Mouse (Mus musculus) hindbrain, embryonic 10.5 days (tissue): ENCODE data around the gene Ispd. TPM values are rescaled to one million over a fixed set of nuclear protein-coding genes. Genes with fewer than 3 reads are reported as not detected.

Experiments
- DNase-seq: peaks from one replicate; pipeline ENCODE4 v3.0.0-alpha.2; 2017; ENCODE audit warnings: low spot score
- H3K27ac ChIP-seq: fragments of 300-500 bp; sonication (generic); 2 replicates; pipeline ENCODE4 v1.5.1; 2016; ENCODE audit warnings: mild to moderate bottlenecking, moderate library complexity
- H3K27me3 ChIP-seq: fragments of 300-500 bp; sonication (generic); 2 replicates; pipeline ENCODE4 v1.6.1; 2016; ENCODE audit warnings: mild to moderate bottlenecking; ENCODE audit not compliant: poor library complexity, insufficient read depth, severe bottlenecking
- H3K36me3 ChIP-seq: fragments of 300-500 bp; sonication (generic); 2 replicates; pipeline ENCODE4 v1.6.1; 2016; ENCODE audit warnings: mild to moderate bottlenecking, moderate library complexity
- H3K4me1 ChIP-seq: fragments of 300-500 bp; sonication (generic); replicated peaks from 2 replicates; pipeline ENCODE4 v1.6.1; 2016; ENCODE audit warnings: mild to moderate bottlenecking
- H3K4me3 ChIP-seq: fragments of 300-500 bp; sonication (generic); 2 replicates; pipeline ENCODE4 v1.5.1; 2016; ENCODE audit warnings: mild to moderate bottlenecking, moderate library complexity
- H3K9me3 ChIP-seq: fragments of 300-500 bp; sonication (generic); 2 replicates; pipeline ENCODE4 v1.6.1; 2016; ENCODE audit warnings: mild to moderate bottlenecking, moderate library complexity
- WGBS: fragments of 180-500 bp; shearing (Covaris S2); methylation state at CpG from one replicate; pipeline ENCODE4 v1.1.7; 2016; 5-methylcytosine and 5-hydroxymethylcytosine counted together
- polyA plus RNA-seq: library from polyadenylated mRNA; unstranded; fragments of >200 nt; fragmentation: Nextera tagmentation; extraction: Ambion mirVana; gene quantifications from 2 replicates; pipeline ENCODE4 v1.2.1, GENCODE M21; 2016

The Ispd gene
- polyA plus RNA-seq, 1 experiment from 2014 or later, result 9.9 TPM

GRCm38 (mm10) chr12:36395115-36395514 is 13.9 kb downstream of the Ispd start:
- WGBS, result 93% methylated on average over 2 of the region's 2 CpGs

GRCm38 (mm10) chr12:36423677-36424076 is 42.4 kb downstream of the Ispd start:
- peak; percentile 19 for DNase-seq
- peaks cover 21% of the 10 kb centered on the region for H3K4me1 ChIP-seq
- no peaks in the 10 kb centered on the region for H3K9me3 ChIP-seq
- H3K4me3 ChIP-seq, result no peak overlapping the region
- H3K27me3 ChIP-seq, result no peaks in the 10 kb centered on the region
- WGBS, result 68% methylated on average over 10 of the region's 10 CpGs
- no peak overlapping the region for H3K27ac ChIP-seq
- H3K36me3 ChIP-seq, result no peaks in the 10 kb centered on the region

More at GRCm38 (mm10) chr12:36395115-36395514, 13.9 kb downstream of the Ispd start:
- no peak overlapping the region for H3K4me3 ChIP-seq
- H3K9me3 ChIP-seq, result peaks cover 3% of the 10 kb centered on the region; the same call in 1 of the 2 replicates
- H3K36me3 ChIP-seq, result peaks cover 5% of the 10 kb centered on the region; the same call in 1 of the 2 replicates
- DNase-seq, result no peak
- H3K27ac ChIP-seq, result no peak overlapping the region
- H3K27me3 ChIP-seq, result no peaks in the 10 kb centered on the region
- H3K4me1 ChIP-seq, result no peaks in the 10 kb centered on the region

GRCm38 (mm10) chr12:36425258-36425657 is 44.0 kb downstream of the Ispd start:
- Histone ChIP-seq H3K9me3 (no peaks in the 10 kb centered on the region), H3K27ac (no peak overlapping the region), H3K27me3 (no peaks in the 10 kb centered on the region), H3K4me1 (peaks cover 21% of the 10 kb centered on the region), H3K36me3 (no peaks in the 10 kb centered on the region), H3K4me3 (no peak overlapping the region)
- 83% methylated on average over 7 of the region's 7 CpGs for WGBS
- DNase-seq, result no peak

GRCm38 (mm10) chr12:36426163-36427045 is 45.2 kb downstream of the Ispd start:
- no peaks in the 10 kb centered on the region for H3K36me3 ChIP-seq
- no peaks in the 10 kb centered on the region for H3K27me3 ChIP-seq
- H3K4me3 ChIP-seq, result no peak overlapping the region
- H3K27ac ChIP-seq, result no peak overlapping the region
- no peaks in the 10 kb centered on the region for H3K9me3 ChIP-seq
- peaks cover 21% of the 10 kb centered on the region for H3K4me1 ChIP-seq
- 46% methylated on average over 15 of the region's 15 CpGs for WGBS
- DNase-seq, result peak; percentile 30

GRCm38 (mm10) chr12:36436956-36437355 is 55.7 kb downstream of the Ispd start:
- H3K36me3 ChIP-seq, result no peaks in the 10 kb centered on the region
- H3K9me3 ChIP-seq, result no peaks in the 10 kb centered on the region
- no peaks in the 10 kb centered on the region; the same call in 1 of the 2 replicates for H3K4me1 ChIP-seq
- no peaks in the 10 kb centered on the region for H3K27me3 ChIP-seq
- no peak overlapping the region for H3K27ac ChIP-seq
- no peak for DNase-seq
- 83% methylated on average over 5 of the region's 5 CpGs for WGBS
- H3K4me3 ChIP-seq, result no peak overlapping the region

- Histone ChIP-seq H3K4me1 (no peaks in the 10 kb centered on the region; the same call in 1 of the 2 replicates), H3K36me3 (no peaks in the 10 kb centered on the region), H3K27ac (no peak overlapping the region), H3K27me3 (no peaks in the 10 kb centered on the region), H3K9me3 (no peaks in the 10 kb centered on the region), H3K4me3 (no peak overlapping the region)
- no peak for DNase-seq
- 91% methylated on average over 8 of the region's 8 CpGs for WGBS
Measured at GRCm38 (mm10) chr12:36439396-36439795, 58.1 kb downstream of the Ispd start.

- Histone ChIP-seq H3K4me1 (no peaks in the 10 kb centered on the region), H3K9me3 (no peaks in the 10 kb centered on the region), H3K36me3 (no peaks in the 10 kb centered on the region), H3K27me3 (no peaks in the 10 kb centered on the region), H3K4me3 (no peak overlapping the region), H3K27ac (no peak overlapping the region)
- DNase-seq, result no peak
- 93% methylated on average over 3 of the region's 3 CpGs for WGBS
Measured at GRCm38 (mm10) chr12:36456002-36456401, 74.8 kb downstream of the Ispd start.

GRCm38 (mm10) chr12:36457726-36458125 is 76.5 kb downstream of the Ispd start:
- Histone ChIP-seq H3K27me3 (no peaks in the 10 kb centered on the region), H3K27ac (no peak overlapping the region), H3K9me3 (no peaks in the 10 kb centered on the region), H3K4me1 (no peaks in the 10 kb centered on the region), H3K4me3 (no peak overlapping the region), H3K36me3 (no peaks in the 10 kb centered on the region)
- DNase-seq, result no peak
- 71% methylated on average over 2 of the region's 2 CpGs for WGBS

- H3K4me1 ChIP-seq, result no peaks in the 10 kb centered on the region
- H3K9me3 ChIP-seq, result no peaks in the 10 kb centered on the region
- H3K27me3 ChIP-seq, result no peaks in the 10 kb centered on the region
- H3K27ac ChIP-seq, result no peak overlapping the region
- WGBS, result 90% methylated on average over 6 of the region's 6 CpGs
- DNase-seq, result no peak
- no peak overlapping the region for H3K4me3 ChIP-seq
- no peaks in the 10 kb centered on the region for H3K36me3 ChIP-seq
Measured at GRCm38 (mm10) chr12:36468325-36469044, 87.2 kb downstream of the Ispd start.

- 88% methylated on average over 4 of the region's 4 CpGs for WGBS
- Histone ChIP-seq H3K27ac (no peak overlapping the region), H3K9me3 (no peaks in the 10 kb centered on the region), H3K4me1 (no peaks in the 10 kb centered on the region), H3K36me3 (no peaks in the 10 kb centered on the region), H3K4me3 (no peak overlapping the region), H3K27me3 (no peaks in the 10 kb centered on the region)
- no peak for DNase-seq
Measured at GRCm38 (mm10) chr12:36471411-36471810, 90.2 kb downstream of the Ispd start.

GRCm38 (mm10) chr12:36474171-36474570 is 92.9 kb downstream of the Ispd start:
- Histone ChIP-seq H3K27me3 (no peaks in the 10 kb centered on the region), H3K4me3 (no peak overlapping the region), H3K9me3 (no peaks in the 10 kb centered on the region), H3K36me3 (no peaks in the 10 kb centered on the region), H3K4me1 (no peaks in the 10 kb centered on the region), H3K27ac (no peak overlapping the region)
- WGBS, result 78% methylated on average over 3 of the region's 3 CpGs
- DNase-seq, result no peak

- 70% methylated on average over 4 of the region's 4 CpGs for WGBS
- DNase-seq, result no peak
- Histone ChIP-seq H3K27me3 (no peaks in the 10 kb centered on the region), H3K4me1 (no peaks in the 10 kb centered on the region), H3K27ac (no peak overlapping the region), H3K9me3 (no peaks in the 10 kb centered on the region), H3K36me3 (no peaks in the 10 kb centered on the region), H3K4me3 (no peak overlapping the region)
Measured at GRCm38 (mm10) chr12:36475269-36475668, 94.0 kb downstream of the Ispd start.

- Histone ChIP-seq H3K27me3 (no peaks in the 10 kb centered on the region), H3K4me3 (no peak overlapping the region), H3K4me1 (no peaks in the 10 kb centered on the region), H3K36me3 (no peaks in the 10 kb centered on the region), H3K9me3 (no peaks in the 10 kb centered on the region), H3K27ac (no peak overlapping the region)
- no peak for DNase-seq
- 78% methylated on average over 5 of the region's 5 CpGs for WGBS
Measured at GRCm38 (mm10) chr12:36476476-36476875, 95.2 kb downstream of the Ispd start.
